Mouse (Mus musculus) heart, embryonic 13.5 days (tissue): Measurements from ENCODE around the gene Pdcd6ip. TPM values are rescaled to one million over a fixed set of nuclear protein-coding genes. Genes with fewer than 3 reads are reported as not detected.

Experiments used
- ATAC-seq: fragments of 200-750 bp; cut with Nextera tagmentation; 2 replicates; pipeline ENCODE4 v1.8.0; 2017; ENCODE audit warnings: moderate TSS enrichment; ENCODE audit not compliant: insufficient number of reproducible peaks, low FRiP score, low TSS enrichment; ENCODE audit errors: extremely low read depth
- H3K27ac ChIP-seq: fragments of 300-500 bp; sonication (generic); replicated peaks from 2 replicates; pipeline ENCODE4 v1.5.1; 2015; ENCODE audit warnings: moderate library complexity, mild to moderate bottlenecking, inconsistent platforms
- H3K27me3 ChIP-seq: fragments of 300-500 bp; sonication (generic); replicated peaks from 2 replicates; pipeline ENCODE4 v1.6.1; 2015; ENCODE audit warnings: mild to moderate bottlenecking, inconsistent platforms
- H3K36me3 ChIP-seq: fragments of 300-500 bp; sonication (generic); 2 replicates; pipeline ENCODE4 v1.6.1; 2015; ENCODE audit warnings: mild to moderate bottlenecking, inconsistent platforms
- H3K4me1 ChIP-seq: fragments of 300-500 bp; sonication (generic); 2 replicates; pipeline ENCODE4 v1.6.1; 2015; ENCODE audit warnings: inconsistent platforms
- H3K4me2 ChIP-seq: fragments of 300-500 bp; sonication (generic); 2 replicates; pipeline ENCODE4 v1.6.1; 2015; ENCODE audit warnings: inconsistent platforms, mild to moderate bottlenecking, moderate library complexity
- H3K4me3 ChIP-seq: fragments of 300-500 bp; sonication (generic); 2 replicates; pipeline ENCODE4 v1.5.1; 2015; ENCODE audit warnings: moderate library complexity, mild to moderate bottlenecking, inconsistent platforms
- H3K9ac ChIP-seq: fragments of 300-500 bp; sonication (generic); 2 replicates; pipeline ENCODE4 v1.6.1; 2015; ENCODE audit warnings: inconsistent platforms, mild to moderate bottlenecking, moderate library complexity
- H3K9me3 ChIP-seq: fragments of 300-500 bp; sonication (generic); 2 replicates; pipeline ENCODE4 v1.6.1; 2016; ENCODE audit warnings: inconsistent platforms
- WGBS: fragments of 180-500 bp; shearing (Covaris S2); methylation state at CpG from one replicate; pipeline ENCODE4 v1.1.7; 2015; ENCODE audit warnings: mixed read lengths; 5-methylcytosine and 5-hydroxymethylcytosine counted together
- polyA plus RNA-seq: library from polyadenylated mRNA; unstranded; fragments of >200 nt; fragmentation: Nextera tagmentation; extraction: Ambion mirVana; gene quantifications from 2 replicates; pipeline ENCODE4 v1.2.1, GENCODE M21; 2015

Pdcd6ip gene
- polyA plus RNA-seq: 57.5 and 59.6 TPM in 2 replicates

- WGBS: under 1% methylated on average over 77 of the region's 77 CpGs
- Histone ChIP-seq H3K9ac (peak within 1 kb of the TSS; percentile 95), H3K27me3 (0 out of 2 replicates have a peak, but pooled peaks cover 8% of the 10 kb centered on the region), H3K4me1 (peaks cover 29% of the 10 kb centered on the region), H3K9me3 (no peaks in the 10 kb centered on the region), H3K4me3 (peak within 1 kb of the TSS; percentile 83), H3K27ac (peak within 1 kb of the TSS; percentile 97), H3K4me2 (peak within 1 kb of the TSS; percentile 81), H3K36me3 (no peaks in the 10 kb centered on the region)
- peak; percentile 86 for ATAC-seq
These were observed at the start of gene Pdcd6ip for GRCm38 (mm10) chr9:113707481-113708360. Pdcd6ip (minus strand) TSS chr9:113708259.

- Histone ChIP-seq H3K4me3 (no peak overlapping the region), H3K4me1 (peaks cover 11% of the 10 kb centered on the region), H3K4me2 (no peak overlapping the region), H3K9ac (no peak overlapping the region), H3K27ac (no peak overlapping the region), H3K9me3 (no peaks in the 10 kb centered on the region; the same call in 1 of the 2 replicates), H3K27me3 (no peaks in the 10 kb centered on the region), H3K36me3 (peaks cover 16% of the 10 kb centered on the region)
- WGBS: 78% methylated on average over 15 of the region's 15 CpGs
- no peak for ATAC-seq
These were observed 48.0 kb upstream of the Pdcd6ip start for GRCm38 (mm10) chr9:113755888-113756719.

- Histone ChIP-seq H3K27me3 (no peaks in the 10 kb centered on the region), H3K27ac (0 out of 2 replicates have a peak overlapping the region, but pooled peaks have one; percentile 12), H3K9ac (no peak overlapping the region), H3K4me2 (no peak overlapping the region), H3K4me3 (no peak overlapping the region), H3K36me3 (peaks cover 8% of the 10 kb centered on the region), H3K4me1 (peaks cover 3% of the 10 kb centered on the region; the same call in 1 of the 2 replicates), H3K9me3 (no peaks in the 10 kb centered on the region)
- WGBS: 70% methylated on average over 7 of the region's 7 CpGs
- ATAC-seq: no peak
These were observed 41.3 kb upstream of the Pdcd6ip start for GRCm38 (mm10) chr9:113749356-113749755.

DNA sequence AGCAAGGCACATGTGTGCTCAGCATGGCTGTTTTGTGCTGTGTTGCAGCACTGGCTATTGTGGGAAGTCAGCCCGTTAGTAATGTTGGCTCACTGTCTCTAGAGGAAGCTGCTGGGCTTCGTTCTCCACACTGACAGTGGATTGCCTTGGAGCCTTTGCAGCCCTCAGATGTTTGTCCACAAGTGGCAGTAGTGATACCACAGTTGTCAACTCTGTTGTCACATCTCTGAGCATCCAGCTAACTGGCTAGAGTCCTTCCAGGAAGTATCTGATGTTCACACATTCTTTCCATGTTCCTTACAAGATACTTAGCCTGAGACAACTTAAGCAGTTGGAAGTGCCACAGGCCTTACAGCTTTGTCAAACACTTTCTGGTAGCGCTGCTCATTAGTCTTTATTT is 35.2 kb upstream of the Pdcd6ip start:
- peaks cover 29% of the 10 kb centered on the region for H3K4me1 ChIP-seq
- no peak for ATAC-seq
- H3K9ac ChIP-seq: peak overlapping the region; percentile 93; the same call in 1 of the 2 replicates
- H3K4me2 ChIP-seq: peak overlapping the region; percentile 100
- no peaks in the 10 kb centered on the region for H3K27me3 ChIP-seq
- H3K9me3 ChIP-seq: no peaks in the 10 kb centered on the region
- peak overlapping the region; percentile 85; the same call in 1 of the 2 replicates for H3K4me3 ChIP-seq
- no peaks in the 10 kb centered on the region for H3K36me3 ChIP-seq
- H3K27ac ChIP-seq: no peak overlapping the region
- 41% methylated on average over 3 of the region's 3 CpGs for WGBS

- H3K27me3 ChIP-seq: no peaks in the 10 kb centered on the region
- no peaks in the 10 kb centered on the region for H3K36me3 ChIP-seq
- 3% methylated on average over 17 of the region's 17 CpGs for WGBS
- peak overlapping the region; percentile 79; the same call in 1 of the 2 replicates for H3K27ac ChIP-seq
- peak overlapping the region; percentile 93 for H3K9ac ChIP-seq
- ATAC-seq: no peak
- H3K4me2 ChIP-seq: peak overlapping the region; percentile 100
- no peaks in the 10 kb centered on the region for H3K9me3 ChIP-seq
- H3K4me3 ChIP-seq: peak overlapping the region; percentile 85
- H3K4me1 ChIP-seq: peaks cover 29% of the 10 kb centered on the region
These were observed 34.3 kb upstream of the Pdcd6ip start for GRCm38 (mm10) chr9:113742361-113742794.

GRCm38 (mm10) chr9:113741637-113742137 is 33.6 kb upstream of the Pdcd6ip start:
- WGBS: under 1% methylated on average over 60 of the region's 64 CpGs
- H3K4me2 ChIP-seq: peak overlapping the region; percentile 100
- ATAC-seq: peak; percentile 41

DNA sequence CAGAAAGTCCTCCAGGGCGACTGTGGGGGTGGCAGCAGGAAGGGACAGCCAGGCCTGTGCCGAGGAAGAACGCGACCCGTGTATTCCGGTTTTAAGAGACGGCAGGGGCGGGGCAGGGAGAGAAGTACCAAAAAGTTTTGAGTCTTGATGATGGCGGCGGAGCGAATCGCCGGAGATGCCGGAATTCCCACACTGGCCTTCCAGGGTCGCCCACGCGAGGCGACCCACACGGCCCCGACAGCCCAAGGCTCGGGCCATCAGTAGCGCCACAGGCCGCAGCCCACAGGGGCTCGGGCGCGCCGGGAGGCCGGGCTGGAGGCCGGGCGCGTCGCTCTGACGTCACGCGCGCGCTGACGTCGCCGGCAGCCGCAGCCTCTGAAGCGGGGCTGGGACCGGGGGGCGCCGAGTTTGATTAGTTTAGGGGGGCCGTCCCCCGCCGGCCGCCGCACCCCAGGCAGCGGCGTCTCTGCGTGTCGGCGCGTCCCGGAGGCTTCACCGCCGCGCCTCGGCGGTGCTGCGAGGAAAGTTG is 33.1 kb upstream of the Pdcd6ip start, which contains the start of gene Clasp2:
Gene Clasp2, plus strand, starts transcription at position 366 of the 529 bp plus-strand sequence.
- H3K4me2 ChIP-seq: peak within 1 kb of the TSS; percentile 100
- WGBS: under 1% methylated on average over 62 of the region's 63 CpGs

More at GRCm38 (mm10) chr9:113741637-113742137, 33.6 kb upstream of the Pdcd6ip start:
- H3K9me3 ChIP-seq: no peaks in the 10 kb centered on the region
- peak overlapping the region; percentile 93 for H3K9ac ChIP-seq
- peak overlapping the region; percentile 85 for H3K4me3 ChIP-seq
- no peaks in the 10 kb centered on the region for H3K36me3 ChIP-seq
- peak overlapping the region; percentile 79 for H3K27ac ChIP-seq
- peaks cover 29% of the 10 kb centered on the region for H3K4me1 ChIP-seq
- H3K27me3 ChIP-seq: no peaks in the 10 kb centered on the region

DNA sequence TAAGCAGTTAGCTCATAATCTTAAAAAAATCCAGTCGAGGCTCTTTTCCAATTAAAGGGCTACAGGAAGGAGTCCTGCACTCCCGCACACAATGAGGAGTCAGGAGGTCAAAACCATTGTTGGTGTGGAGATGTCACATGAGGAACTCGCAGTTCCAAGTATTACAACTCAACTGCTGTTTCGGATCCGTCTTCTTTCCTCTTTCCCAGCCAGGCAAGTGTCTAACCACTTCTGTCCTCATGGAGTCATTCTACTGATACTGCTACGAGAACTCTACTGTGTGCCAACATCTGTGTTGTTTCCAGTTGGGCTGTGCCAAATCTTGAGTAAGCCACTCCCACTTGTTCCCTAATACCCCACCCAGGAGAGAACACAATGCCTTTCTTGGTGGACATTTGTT is 30.9 kb upstream of the Pdcd6ip start:
- no peak overlapping the region for H3K9ac ChIP-seq

More for the DNA sequence above, 33.1 kb upstream of the Pdcd6ip start, which contains the start of gene Clasp2:
- peaks cover 29% of the 10 kb centered on the region for H3K4me1 ChIP-seq
- ATAC-seq: peak; percentile 90
- peak within 1 kb of the TSS; percentile 85 for H3K4me3 ChIP-seq
- no peaks in the 10 kb centered on the region for H3K27me3 ChIP-seq
- H3K27ac ChIP-seq: peak within 1 kb of the TSS; percentile 79
- H3K9ac ChIP-seq: peak within 1 kb of the TSS; percentile 93
- no peaks in the 10 kb centered on the region for H3K9me3 ChIP-seq
- no peaks in the 10 kb centered on the region for H3K36me3 ChIP-seq

GRCm38 (mm10) chr9:113738021-113738420 is 30.0 kb upstream of the Pdcd6ip start:
- Histone ChIP-seq H3K27me3 (no peaks in the 10 kb centered on the region), H3K9ac (no peak overlapping the region), H3K27ac (no peak overlapping the region), H3K4me3 (no peak overlapping the region), H3K4me2 (no peak overlapping the region), H3K36me3 (no peaks in the 10 kb centered on the region), H3K9me3 (no peaks in the 10 kb centered on the region), H3K4me1 (peaks cover 20% of the 10 kb centered on the region)
- ATAC-seq: no peak
- WGBS: 53% methylated on average over 9 of the region's 9 CpGs

More for the DNA sequence above, 30.9 kb upstream of the Pdcd6ip start:
- peaks cover 26% of the 10 kb centered on the region for H3K4me1 ChIP-seq
- no peak overlapping the region for H3K4me2 ChIP-seq
- H3K27me3 ChIP-seq: no peaks in the 10 kb centered on the region
- H3K9me3 ChIP-seq: no peaks in the 10 kb centered on the region
- no peak overlapping the region for H3K4me3 ChIP-seq
- H3K27ac ChIP-seq: 0 out of 2 replicates have a peak overlapping the region, but pooled peaks have one; percentile 4
- no peak for ATAC-seq
- H3K36me3 ChIP-seq: no peaks in the 10 kb centered on the region
- 61% methylated on average over 6 of the region's 6 CpGs for WGBS

GRCm38 (mm10) chr9:113735920-113736319 is 27.9 kb upstream of the Pdcd6ip start:
- Histone ChIP-seq H3K27ac (no peak overlapping the region), H3K9ac (no peak overlapping the region), H3K4me2 (no peak overlapping the region), H3K4me3 (no peak overlapping the region), H3K36me3 (no peaks in the 10 kb centered on the region), H3K4me1 (peaks cover 13% of the 10 kb centered on the region), H3K27me3 (no peaks in the 10 kb centered on the region), H3K9me3 (no peaks in the 10 kb centered on the region)
- ATAC-seq: no peak
